Mouse (Mus musculus) megakaryocyte, embryonic 14.5 days (primary cell): Measurements from ENCODE around the gene Ces2g.

Experiments used
- FLI1 ChIP-seq: IDR thresholded peaks from 2 replicates; pipeline ENCODE4 v1.6.1; 2012; ENCODE audit warnings: low read length, inconsistent platforms, mixed read lengths
- GATA1 ChIP-seq: IDR thresholded peaks from 3 replicates; pipeline ENCODE4 v1.6.1; 2012; ENCODE audit warnings: mixed read lengths, low read length, inconsistent platforms, borderline replicate concordance

- TF ChIP-seq GATA1 = no peak
- no peak for TF ChIP-seq FLI1
Observed at GRCm38 (mm10) chr8:104961537-104961961, at the start of gene Ces2g.
